Mouse (Mus musculus) heart, embryonic 16.5 days (tissue): ENCODE data around the gene Ptprg. TPM values are rescaled to one million over a fixed set of nuclear protein-coding genes. Genes with fewer than 3 reads are reported as not detected.

ENCODE experiments used
- ATAC-seq: fragments of 200-750 bp; cut with Nextera tagmentation; replicated peaks from 2 replicates; pipeline ENCODE4 v1.8.0; 2017; ENCODE audit warnings: moderate number of reproducible peaks; ENCODE audit not compliant: insufficient read depth, low FRiP score; ENCODE audit errors: extremely low read depth
- H3K27ac ChIP-seq: fragments of 300-500 bp; sonication (generic); 2 replicates; pipeline ENCODE4 v1.5.1; 2014; ENCODE audit warnings: mild to moderate bottlenecking, low read length, control low read depth, moderate library complexity
- H3K27me3 ChIP-seq: fragments of 300-500 bp; sonication (generic); 2 replicates; pipeline ENCODE4 v1.6.1; 2014; ENCODE audit warnings: low read length, mixed read lengths; ENCODE audit not compliant: control insufficient read depth, insufficient read depth
- H3K36me3 ChIP-seq: fragments of 300-500 bp; sonication (generic); 2 replicates; pipeline ENCODE4 v1.6.1; 2014; ENCODE audit not compliant: control insufficient read depth, insufficient read depth
- H3K4me1 ChIP-seq: fragments of 300-500 bp; sonication (generic); 2 replicates; pipeline ENCODE4 v1.6.1; 2014; ENCODE audit warnings: low read length, mixed read lengths; ENCODE audit not compliant: control insufficient read depth, insufficient read depth
- H3K4me2 ChIP-seq: fragments of 300-500 bp; sonication (generic); 2 replicates; pipeline ENCODE4 v1.6.1; 2014; ENCODE audit warnings: low read depth, mild to moderate bottlenecking, control low read depth, low read length
- H3K4me3 ChIP-seq: fragments of 300-500 bp; sonication (generic); 2 replicates; pipeline ENCODE4 v1.5.1; 2014; ENCODE audit warnings: mild to moderate bottlenecking, control low read depth, low read length
- H3K9ac ChIP-seq: fragments of 300-500 bp; sonication (generic); 2 replicates; pipeline ENCODE4 v1.6.1; 2014; ENCODE audit warnings: low read length, control low read depth
- H3K9me3 ChIP-seq: fragments of 300-500 bp; sonication (generic); replicated peaks from 2 replicates; pipeline ENCODE4 v1.6.1; 2016; ENCODE audit warnings: low read length; ENCODE audit not compliant: control insufficient read depth
- WGBS: fragments of 180-500 bp; shearing (Covaris S2); extraction: QIAGEN DNeasy Blood & Tissue Kit; methylation state at CpG from one replicate; pipeline ENCODE4 v1.1.7; 2014; 5-methylcytosine and 5-hydroxymethylcytosine counted together
- polyA plus RNA-seq: library from polyadenylated mRNA; unstranded; fragments of >200 nt; fragmentation: Nextera tagmentation; extraction: Ambion mirVana; gene quantifications from 2 replicates; pipeline ENCODE4 v1.2.1, GENCODE M21; 2015

Ptprg gene
- polyA plus RNA-seq, 1 experiment from 2014 or later: 13.4 TPM

GRCm38 (mm10) chr14:12112548-12113011 lies 559.2 kb downstream of the Ptprg start:
- no peak for ATAC-seq
- 52% methylated on average over 2 of the region's 2 CpGs for WGBS
- Histone ChIP-seq H3K4me3 (no peak overlapping the region), H3K9ac (no peak overlapping the region), H3K4me2 (no peak overlapping the region), H3K9me3 (no peaks in the 10 kb centered on the region), H3K27ac (no peak overlapping the region), H3K27me3 (no peaks in the 10 kb centered on the region), H3K4me1 (peaks cover 8% of the 10 kb centered on the region), H3K36me3 (no peaks in the 10 kb centered on the region)

DNA sequence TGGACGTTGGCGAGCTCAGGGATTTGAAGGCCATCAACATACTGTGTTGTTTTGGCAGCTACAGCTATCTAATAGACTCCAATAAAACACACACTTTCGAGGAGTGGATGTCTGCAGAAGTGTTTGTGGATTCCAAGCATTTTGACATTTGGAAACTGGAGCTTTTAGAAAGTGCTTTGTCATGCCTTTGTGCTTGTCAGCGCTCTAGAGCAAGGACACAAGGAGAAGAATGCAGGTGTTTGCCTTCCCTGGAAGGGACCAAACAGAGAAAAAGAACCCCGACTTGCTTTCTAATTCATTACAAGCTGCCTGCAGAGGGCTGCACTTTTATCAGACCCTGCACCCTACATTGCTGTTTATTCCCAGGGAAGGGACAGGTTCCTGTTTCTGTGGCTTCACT lies 560.0 kb downstream of the Ptprg start:
- Histone ChIP-seq H3K4me3 (no peak overlapping the region), H3K27ac (no peak overlapping the region), H3K4me2 (no peak overlapping the region), H3K9me3 (no peaks in the 10 kb centered on the region), H3K9ac (no peak overlapping the region), H3K36me3 (no peaks in the 10 kb centered on the region), H3K27me3 (no peaks in the 10 kb centered on the region), H3K4me1 (peaks cover 8% of the 10 kb centered on the region)
- WGBS: 47% methylated on average over 5 of the region's 5 CpGs
- no peak for ATAC-seq

DNA sequence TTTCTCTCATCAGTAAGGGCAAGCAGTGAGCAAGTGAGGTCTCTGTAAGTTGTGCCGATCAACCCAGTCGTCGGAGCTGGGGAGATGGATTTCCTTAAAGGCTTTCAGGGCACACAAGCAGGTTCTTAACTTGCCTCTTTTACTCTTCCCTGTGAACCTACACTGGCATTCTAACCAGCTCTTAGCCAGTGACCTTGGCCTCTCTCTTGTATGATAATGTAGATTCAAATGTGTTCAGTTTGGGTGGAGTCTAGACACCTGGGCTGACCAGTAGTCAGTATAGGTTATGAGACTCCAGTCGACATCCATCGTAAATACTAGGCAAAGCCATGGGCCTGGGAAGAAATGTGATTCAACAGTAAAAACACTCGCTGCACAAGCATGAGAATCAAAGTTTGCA lies 560.7 kb downstream of the Ptprg start:
- H3K27me3 ChIP-seq: no peaks in the 10 kb centered on the region
- no peaks in the 10 kb centered on the region for H3K36me3 ChIP-seq
- ATAC-seq: no peak
- no peak overlapping the region for H3K9ac ChIP-seq
- H3K9me3 ChIP-seq: no peaks in the 10 kb centered on the region
- H3K27ac ChIP-seq: no peak overlapping the region
- 73% methylated on average over 6 of the region's 6 CpGs for WGBS
- H3K4me2 ChIP-seq: no peak overlapping the region
- H3K4me1 ChIP-seq: peaks cover 8% of the 10 kb centered on the region
- H3K4me3 ChIP-seq: no peak overlapping the region

DNA sequence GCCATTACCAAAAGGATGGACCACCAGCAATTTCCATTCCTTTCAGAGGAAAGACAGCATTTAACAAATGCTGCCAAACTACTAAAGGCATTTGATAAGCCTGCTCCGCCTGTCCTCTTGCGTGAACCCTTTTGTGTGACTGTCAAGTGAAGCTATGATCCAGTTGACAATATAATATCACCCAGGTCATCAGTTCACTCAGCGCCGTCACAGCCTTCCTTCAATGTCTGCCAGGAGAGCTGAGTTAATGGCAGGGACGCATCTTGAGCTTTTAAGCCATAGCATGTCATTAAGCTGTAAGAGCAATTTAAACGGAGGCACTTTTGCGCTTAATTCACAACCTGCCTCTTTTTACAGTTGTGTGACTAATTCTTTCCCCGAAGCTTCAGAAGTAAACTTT lies 565.9 kb downstream of the Ptprg start:
- WGBS: 76% methylated on average over 8 of the region's 8 CpGs
- no peak overlapping the region for H3K27ac ChIP-seq
- no peaks in the 10 kb centered on the region for H3K36me3 ChIP-seq
- no peaks in the 10 kb centered on the region for H3K4me1 ChIP-seq
- H3K9me3 ChIP-seq: no peaks in the 10 kb centered on the region
- no peak overlapping the region for H3K4me2 ChIP-seq
- no peak for ATAC-seq
- no peak overlapping the region for H3K9ac ChIP-seq
- no peak overlapping the region for H3K4me3 ChIP-seq
- H3K27me3 ChIP-seq: no peaks in the 10 kb centered on the region

DNA sequence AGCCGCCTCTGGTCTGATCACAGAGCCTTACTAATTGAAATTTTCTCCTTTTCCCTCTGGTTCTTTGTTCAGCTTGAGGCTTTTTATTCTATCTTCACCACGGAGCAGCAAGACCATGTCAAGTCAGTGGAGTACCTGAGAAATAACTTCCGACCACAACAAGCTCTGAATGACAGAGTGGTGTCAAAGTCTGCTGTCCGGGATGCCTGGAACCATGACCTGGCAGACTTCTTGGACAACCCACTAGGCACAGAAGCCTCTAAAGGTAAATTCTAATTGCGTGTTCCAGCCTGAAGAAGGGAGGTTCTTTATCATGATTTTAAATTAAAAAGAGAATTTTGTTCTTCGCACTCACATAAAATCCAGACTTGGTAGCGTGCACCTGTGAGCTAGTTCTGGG lies 568.6 kb downstream of the Ptprg start:
- WGBS: 91% methylated on average over 7 of the region's 7 CpGs

DNA sequence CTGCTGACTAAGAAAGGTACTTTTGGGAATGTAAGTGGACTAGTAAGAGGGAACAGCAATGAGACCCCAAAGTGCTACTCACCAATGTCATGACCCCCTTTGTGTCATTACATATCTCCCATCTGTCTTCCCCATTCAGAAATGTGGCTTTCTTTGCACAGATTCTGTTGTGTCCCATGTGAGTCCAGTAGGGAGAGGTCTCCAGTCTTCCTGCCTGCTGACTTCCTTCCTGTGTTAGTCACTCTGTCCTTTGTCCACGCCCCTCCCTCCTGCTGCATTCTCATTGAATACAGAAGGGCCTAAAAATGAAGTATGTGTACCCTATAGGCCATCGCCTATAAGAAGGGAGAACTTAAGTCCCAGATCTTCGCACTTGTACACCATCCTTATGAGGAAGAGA lies 571.4 kb downstream of the Ptprg start:
- H3K4me2 ChIP-seq: no peak overlapping the region
- H3K4me3 ChIP-seq: no peak overlapping the region
- no peaks in the 10 kb centered on the region for H3K27me3 ChIP-seq
- 87% methylated on average over 3 of the region's 3 CpGs for WGBS
- no peak for ATAC-seq
- no peaks in the 10 kb centered on the region for H3K36me3 ChIP-seq
- no peak overlapping the region for H3K27ac ChIP-seq
- no peak overlapping the region for H3K9ac ChIP-seq
- H3K4me1 ChIP-seq: no peaks in the 10 kb centered on the region
- no peaks in the 10 kb centered on the region for H3K9me3 ChIP-seq

More for the DNA sequence above, 568.6 kb downstream of the Ptprg start:
- Histone ChIP-seq H3K27ac (no peak overlapping the region), H3K27me3 (no peaks in the 10 kb centered on the region), H3K36me3 (no peaks in the 10 kb centered on the region), H3K9me3 (no peaks in the 10 kb centered on the region), H3K4me1 (no peaks in the 10 kb centered on the region), H3K4me2 (no peak overlapping the region), H3K9ac (no peak overlapping the region), H3K4me3 (no peak overlapping the region)
- ATAC-seq: no peak

DNA sequence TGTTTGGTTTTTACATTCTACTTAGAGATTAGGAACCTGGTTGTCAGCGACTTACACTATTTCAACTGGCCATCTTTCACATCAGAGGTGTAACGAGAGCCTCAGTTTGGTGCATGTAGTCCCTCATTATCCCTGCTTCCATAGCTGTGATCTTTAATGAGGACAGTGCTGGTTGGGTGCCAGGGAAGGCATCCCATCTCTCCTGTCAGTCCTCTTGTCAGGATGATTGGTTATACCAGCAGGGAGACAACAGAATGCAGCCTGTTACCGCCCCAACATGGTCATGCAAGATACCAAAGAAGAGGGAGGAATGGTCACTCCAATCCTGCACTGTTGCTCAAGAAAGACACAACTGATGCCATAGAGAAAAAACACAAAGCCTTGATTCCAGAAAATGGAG lies 574.6 kb downstream of the Ptprg start:
- no peaks in the 10 kb centered on the region for H3K36me3 ChIP-seq
- no peak overlapping the region for H3K27ac ChIP-seq
- H3K27me3 ChIP-seq: no peaks in the 10 kb centered on the region
- H3K4me3 ChIP-seq: no peak overlapping the region
- H3K9ac ChIP-seq: no peak overlapping the region
- no peak overlapping the region for H3K4me2 ChIP-seq
- H3K4me1 ChIP-seq: no peaks in the 10 kb centered on the region
- ATAC-seq: no peak
- H3K9me3 ChIP-seq: no peaks in the 10 kb centered on the region
- WGBS: 82% methylated on average over 3 of the region's 3 CpGs

- H3K9me3 ChIP-seq: no peaks in the 10 kb centered on the region
- H3K27me3 ChIP-seq: no peaks in the 10 kb centered on the region
- no peak overlapping the region for H3K9ac ChIP-seq
- no peak overlapping the region for H3K4me3 ChIP-seq
- H3K4me2 ChIP-seq: no peak overlapping the region
- H3K4me1 ChIP-seq: no peaks in the 10 kb centered on the region
- 52% methylated on average over 7 of the region's 7 CpGs for WGBS
- H3K27ac ChIP-seq: no peak overlapping the region
- no peaks in the 10 kb centered on the region for H3K36me3 ChIP-seq
- no peak for ATAC-seq
Observed at GRCm38 (mm10) chr14:12132046-12132615, 578.8 kb downstream of the Ptprg start.

GRCm38 (mm10) chr14:12133163-12133562 lies 579.8 kb downstream of the Ptprg start:
- no peak for ATAC-seq
- Histone ChIP-seq H3K4me1 (no peaks in the 10 kb centered on the region), H3K4me2 (no peak overlapping the region), H3K36me3 (no peaks in the 10 kb centered on the region), H3K9ac (no peak overlapping the region), H3K27ac (no peak overlapping the region), H3K27me3 (no peaks in the 10 kb centered on the region), H3K4me3 (no peak overlapping the region), H3K9me3 (no peaks in the 10 kb centered on the region)
- WGBS: 62% methylated on average over 3 of the region's 3 CpGs
